Comparison of ENCODE assay signal across 14 mouse cellular contexts in genomic region chr7:3368311-3368710, GRCm38 (mm10). TPM values are rescaled to one million over a fixed set of nuclear protein-coding genes. Genes with fewer than 3 reads are reported as not detected.
DNase-seq lines count a peak whose midpoint lies in the region; ATAC-seq and TF ChIP-seq lines count a peak whose summit lies in the region.
"Had no signal": no experiment of that assay in that cellular context is flagged by ENCODE, and none has a peak within 500 bp of the region (broad histone marks: within the 10 kb centered on the region; RNA-seq: fewer than 3 reads in every experiment).

No protein-coding gene starts in this region.

- H3K9me3 ChIP-seq in kidney, postnatal 0 days (replicated peaks; ENCODE audit: low read length), result no peaks in the 10 kb centered on the region
- H3K9me3 ChIP-seq in embryonic facial prominence, embryonic 14.5 days (ENCODE audit: control insufficient read depth, low read length), result no peaks in the 10 kb centered on the region
- no peaks in the 10 kb centered on the region for H3K9me3 ChIP-seq in midbrain, embryonic 12.5 days
- no peaks in the 10 kb centered on the region for H3K9me3 ChIP-seq in kidney, embryonic 15.5 days (replicated peaks)
- H3K9me3 ChIP-seq: G1E; neural tube, embryonic 12.5 days had no signal

- no peak for TF ChIP-seq CTCF in kidney, postnatal 0 days (IDR thresholded peaks at IDR 0.05; ENCODE audit: low read depth)
- TF ChIP-seq CTCF in kidney, adult 2 months (conservative IDR thresholded peaks at IDR 0.05; ENCODE audit: insufficient read depth, insufficient read length, low read depth, low read length), result no peak

- no peak for TF ChIP-seq POLR2A in kidney, adult 2 months (IDR thresholded peaks at IDR 0.05; ENCODE audit: low read depth, low read length)

- no peak overlapping the region for H3K4me2 ChIP-seq in kidney, postnatal 0 days (ENCODE audit: low read length)
- no peak overlapping the region for H3K4me2 ChIP-seq in embryonic facial prominence, embryonic 14.5 days (ENCODE audit: low read depth, low read length)
- no peak overlapping the region for H3K4me2 ChIP-seq in midbrain, embryonic 12.5 days (replicated peaks)
- H3K4me2 ChIP-seq in kidney, embryonic 15.5 days, result no peak overlapping the region

- H3K9ac ChIP-seq in kidney, postnatal 0 days (ENCODE audit: low read depth, low read length), result no peak overlapping the region
- H3K9ac ChIP-seq in embryonic facial prominence, embryonic 14.5 days (ENCODE audit: low read depth, low read length), result no peak overlapping the region
- no peak overlapping the region for H3K9ac ChIP-seq in midbrain, embryonic 12.5 days (replicated peaks)
- H3K9ac ChIP-seq in kidney, embryonic 15.5 days, result no peak overlapping the region
- H3K9ac ChIP-seq: neural tube, embryonic 12.5 days had no signal

- H3K4me3 ChIP-seq in kidney, postnatal 0 days (replicated peaks; ENCODE audit: low read depth, low read length), result no peak overlapping the region
- no peak overlapping the region for H3K4me3 ChIP-seq in kidney, adult 2 months (ENCODE audit: insufficient read depth, low read depth, low read length)
- H3K4me3 ChIP-seq in embryonic facial prominence, embryonic 14.5 days (ENCODE audit: low read depth, low read length), result no peak overlapping the region
- H3K4me3 ChIP-seq in midbrain, embryonic 12.5 days, result no peak overlapping the region
- no peak overlapping the region for H3K4me3 ChIP-seq in kidney, embryonic 15.5 days (replicated peaks)
- H3K4me3 ChIP-seq: neural tube, embryonic 12.5 days had no signal

- no peaks in the 10 kb centered on the region for H3K36me3 ChIP-seq in kidney, postnatal 0 days (ENCODE audit: insufficient read depth, low read length)
- no peaks in the 10 kb centered on the region for H3K36me3 ChIP-seq in kidney, adult 2 months (ENCODE audit: control insufficient read depth, insufficient read depth, low read length)
- peaks cover 8% of the 10 kb centered on the region for H3K36me3 ChIP-seq in embryonic facial prominence, embryonic 14.5 days (ENCODE audit: control insufficient read depth, insufficient read depth, low read length)
- H3K36me3 ChIP-seq in midbrain, embryonic 12.5 days, result peaks cover 18% of the 10 kb centered on the region; the same call in 1 of the 2 replicates
- no peaks in the 10 kb centered on the region for H3K36me3 ChIP-seq in kidney, embryonic 15.5 days
- H3K36me3 ChIP-seq: G1E had no signal

- 0 out of 2 replicates have a peak, but pooled peaks cover 4% of the 10 kb centered on the region for H3K4me1 ChIP-seq in kidney, postnatal 0 days (replicated peaks; ENCODE audit: insufficient read depth, low read length)
- H3K4me1 ChIP-seq in kidney, adult 2 months (ENCODE audit: control insufficient read depth, insufficient read depth, low read length), result no peaks in the 10 kb centered on the region
- peaks cover 3% of the 10 kb centered on the region; the same call in 1 of the 2 replicates for H3K4me1 ChIP-seq in embryonic facial prominence, embryonic 14.5 days (ENCODE audit: control insufficient read depth, insufficient read depth, low read length)
- H3K4me1 ChIP-seq in midbrain, embryonic 12.5 days, result peaks cover 9% of the 10 kb centered on the region; the same call in 1 of the 2 replicates
- H3K4me1 ChIP-seq in kidney, embryonic 15.5 days, result peaks cover 22% of the 10 kb centered on the region

- H3K27me3 ChIP-seq in kidney, postnatal 0 days (ENCODE audit: insufficient read depth, low read length), result no peaks in the 10 kb centered on the region
- H3K27me3 ChIP-seq in kidney, adult 2 months (replicated peaks; ENCODE audit: control insufficient read depth, insufficient read depth, low read length), result no peaks in the 10 kb centered on the region
- 0 out of 2 replicates have a peak, but pooled peaks cover 8% of the 10 kb centered on the region for H3K27me3 ChIP-seq in embryonic facial prominence, embryonic 14.5 days (replicated peaks; ENCODE audit: control insufficient read depth, insufficient read depth, low read length)
- peaks cover 32% of the 10 kb centered on the region for H3K27me3 ChIP-seq in midbrain, embryonic 12.5 days
- peaks cover 16% of the 10 kb centered on the region for H3K27me3 ChIP-seq in kidney, embryonic 15.5 days

- DNase-seq in kidney, postnatal 0 days (ENCODE audit: low spot score), result peak; percentile 11
- DNase-seq in kidney, adult 2 months, result no peak
- DNase-seq in ZHBTc4 (ENCODE audit: low read depth, low spot score), result peak; percentile 56
- DNase-seq in embryonic facial prominence, embryonic 14.5 days (ENCODE audit: low spot score), result no peak
- no peak for DNase-seq in lung, postnatal 10 days
- DNase-seq: kidney, adult 9 months; lung, postnatal 36 days; right cerebral cortex, adult 18-20 months had no signal

- ATAC-seq in kidney, postnatal 0 days (replicated peaks; ENCODE audit: low FRiP score, low read depth), result no peak
- peak; percentile 26; the same call in 1 of the 2 replicates for ATAC-seq in embryonic facial prominence, embryonic 14.5 days (ENCODE audit: low read depth)
- ATAC-seq in midbrain, embryonic 12.5 days (ENCODE audit: low FRiP score, low read depth), result 0 out of 2 replicates have a peak, but pooled peaks have one; percentile 8
- ATAC-seq in kidney, embryonic 15.5 days (replicated peaks; ENCODE audit: low FRiP score), result no peak

- 36% methylated on average over 12 of the region's 12 CpGs for WGBS in kidney, postnatal 0 days
- WGBS in kidney, adult 2 months, result 45% methylated on average over 12 of the region's 12 CpGs
- WGBS in embryonic facial prominence, embryonic 14.5 days, result 31% methylated on average over 12 of the region's 12 CpGs
- 28% methylated on average over 12 of the region's 12 CpGs for WGBS in midbrain, embryonic 12.5 days
- 39% methylated on average over 12 of the region's 12 CpGs for WGBS in kidney, embryonic 15.5 days

- H3K27ac ChIP-seq in kidney, postnatal 0 days, result no peak overlapping the region
- no peak overlapping the region for H3K27ac ChIP-seq in kidney, adult 2 months (ENCODE audit: insufficient read depth, low read depth, low read length)
- no peak overlapping the region for H3K27ac ChIP-seq in embryonic facial prominence, embryonic 14.5 days (replicated peaks; ENCODE audit: low read depth, low read length)
- H3K27ac ChIP-seq in midbrain, embryonic 12.5 days (replicated peaks), result no peak overlapping the region
- H3K27ac ChIP-seq in kidney, embryonic 15.5 days, result no peak overlapping the region
- H3K27ac ChIP-seq: neural tube, embryonic 12.5 days had no signal

RNA-seq across cellular contexts. Expression of gene Cacng8, which starts 22.2 kb away (rescaled TPM):
- polyA plus RNA-seq in kidney, postnatal 0 days (2015; fragmentation: Nextera tagmentation; extraction: Ambion mirVana), result 0.67 and 1.1 TPM in 2 replicates
- polyA plus RNA-seq in kidney, adult 2 months (2012; rRNA removed), result 0.11 TPM in 1 of 2 replicates, not detected in the other
- polyA plus RNA-seq in embryonic facial prominence, embryonic 14.5 days (2014; fragmentation: Nextera tagmentation; extraction: Ambion mirVana), result 1.3 and 3.3 TPM in 2 replicates
- polyA plus RNA-seq in midbrain, embryonic 12.5 days (2016; fragmentation: Nextera tagmentation; extraction: Ambion mirVana), result 7.4 and 7.9 TPM in 2 replicates
- 1.9 and 2.3 TPM in 2 replicates for polyA plus RNA-seq in kidney, embryonic 15.5 days (2015; fragmentation: Nextera tagmentation; extraction: Ambion mirVana)
- polyA plus RNA-seq: G1E; heart, postnatal 0 days; liver, adult 2 months had no signal

RNA-seq across cellular contexts. Expression of gene Cacng7, which starts 35.6 kb away (rescaled TPM):
- polyA plus RNA-seq in kidney, postnatal 0 days (2015; fragmentation: Nextera tagmentation; extraction: Ambion mirVana), result 0.64 and 0.83 TPM in 2 replicates
- 3.4 and 4.4 TPM in 2 replicates for polyA plus RNA-seq in kidney, adult 2 months (2012; rRNA removed)
- polyA plus RNA-seq in embryonic facial prominence, embryonic 14.5 days (2014; fragmentation: Nextera tagmentation; extraction: Ambion mirVana), result 1.7 and 3.1 TPM in 2 replicates
- 3.5 and 4.2 TPM in 2 replicates for polyA plus RNA-seq in midbrain, embryonic 12.5 days (2016; fragmentation: Nextera tagmentation; extraction: Ambion mirVana)
- polyA plus RNA-seq in kidney, embryonic 15.5 days (2015; fragmentation: Nextera tagmentation; extraction: Ambion mirVana), result 0.90 and 1.00 TPM in 2 replicates
- polyA plus RNA-seq: G1E had no signal

RNA-seq across cellular contexts. Expression of gene Cacng6, which starts 55.7 kb away (rescaled TPM):
- polyA plus RNA-seq in kidney, postnatal 0 days (2015; fragmentation: Nextera tagmentation; extraction: Ambion mirVana), result 0.11 TPM in 1 of 2 replicates, not detected in the other
- 1.3 TPM in 1 of 2 replicates, not detected in the other for polyA plus RNA-seq in kidney, adult 2 months (2012; rRNA removed)
- 13.0 and 14.5 TPM in 2 replicates for polyA plus RNA-seq in embryonic facial prominence, embryonic 14.5 days (2014; fragmentation: Nextera tagmentation; extraction: Ambion mirVana)
- polyA plus RNA-seq in midbrain, embryonic 12.5 days (2016; fragmentation: Nextera tagmentation; extraction: Ambion mirVana), result 0.20 TPM in 1 of 2 replicates, not detected in the other
- polyA plus RNA-seq in kidney, embryonic 15.5 days (2015; fragmentation: Nextera tagmentation; extraction: Ambion mirVana), result 0.62 and 1.5 TPM in 2 replicates
- polyA plus RNA-seq: G1E; liver, adult 2 months had no signal

Comparison
In these comparisons a context has a peak if more than half of its experiments do, and no peak if none do; other contexts are left out.
1. DNase-seq: peak in kidney, postnatal 0 days (single experiment) and ZHBTc4 (single experiment); none in kidney, adult 2 months (single experiment), embryonic facial prominence, embryonic 14.5 days (single experiment) and lung, postnatal 10 days (single experiment).
2. ATAC-seq: peak in embryonic facial prominence, embryonic 14.5 days (single experiment) and midbrain, embryonic 12.5 days (single experiment); none in kidney, postnatal 0 days (single experiment) and kidney, embryonic 15.5 days (single experiment).